Mouse (Mus musculus): ENCODE results near the gene Ankrd34a.

DNA sequence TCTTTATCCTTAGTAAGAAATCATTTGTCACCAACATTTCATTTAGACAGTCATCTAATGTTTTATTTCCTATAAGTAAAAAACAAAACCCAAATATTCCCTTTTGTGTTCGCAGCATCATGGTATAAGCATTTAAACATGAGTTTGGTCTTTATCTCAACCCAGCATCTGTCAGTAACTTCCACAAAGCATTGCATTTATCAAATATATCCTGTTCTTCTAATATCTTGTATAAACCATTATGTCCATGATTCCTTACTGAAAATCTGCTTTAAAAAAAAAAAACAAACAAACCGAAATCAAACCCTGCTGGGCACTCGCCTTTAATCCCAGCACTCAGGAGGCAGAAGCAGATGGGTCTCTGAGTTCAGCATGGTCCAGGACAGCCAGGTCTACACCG lies 10.2 kb downstream of the Ankrd34a start:
- no peak for TF ChIP-seq CTCF (IDR thresholded peaks at IDR 0.05; ENCODE audit: low read depth)
- TF ChIP-seq EP300 (optimal IDR thresholded peaks at IDR 0.05), result no peak

All from stomach, postnatal 0 days (tissue).